Mouse (Mus musculus): ENCODE results near the gene Tecta.
A peak's percentile ranks its signal among the peaks of the same experiment; 100 is the strongest.

Tecta gene

DNA sequence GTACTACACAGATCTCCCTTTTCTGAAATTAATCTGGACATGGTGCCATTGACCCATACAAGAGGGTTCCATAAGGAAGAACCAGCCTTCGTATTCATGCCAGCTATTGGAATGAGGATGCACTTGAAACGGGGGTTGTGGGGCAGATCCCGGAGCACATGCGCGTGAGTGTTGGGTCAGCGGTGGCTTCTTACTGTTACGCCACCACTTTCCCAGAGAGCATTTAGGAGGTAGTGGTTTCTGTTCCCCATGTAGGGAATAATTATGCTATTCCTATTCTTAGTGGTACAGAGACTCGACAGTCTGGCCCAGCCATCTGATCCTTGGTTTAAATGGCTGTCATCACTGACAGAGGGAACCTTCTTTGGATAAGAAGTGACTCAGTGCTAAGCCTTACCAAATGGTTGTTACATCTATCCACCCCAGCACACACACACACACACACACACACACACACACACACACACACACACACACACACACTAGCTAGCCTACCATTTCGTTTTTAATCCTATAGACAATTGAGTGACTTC lies 81.2 kb downstream of the Tecta start:
- no peak for DNase-seq (ENCODE audit: low read depth)

DNA sequence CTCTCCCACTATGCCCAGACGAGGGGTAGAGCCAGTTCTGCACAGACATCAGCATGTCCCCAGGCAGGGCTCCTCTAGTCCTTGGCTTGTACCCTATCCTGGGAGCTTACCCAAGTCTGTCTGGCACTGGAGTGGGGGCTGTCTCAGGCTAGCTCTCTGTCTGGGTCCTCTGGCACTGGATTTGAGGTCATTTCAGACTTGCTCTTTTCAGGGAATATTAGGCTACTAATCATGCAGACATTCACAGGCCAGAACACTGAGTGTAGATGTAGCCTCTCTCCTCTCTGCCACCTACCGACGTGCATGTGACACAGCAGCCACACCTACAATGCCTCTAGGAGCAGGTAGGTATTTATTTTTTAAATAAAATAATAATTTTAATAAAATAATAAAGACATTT lies 82.4 kb downstream of the Tecta start:
- no peak for DNase-seq (ENCODE audit: low read depth)

DNA sequence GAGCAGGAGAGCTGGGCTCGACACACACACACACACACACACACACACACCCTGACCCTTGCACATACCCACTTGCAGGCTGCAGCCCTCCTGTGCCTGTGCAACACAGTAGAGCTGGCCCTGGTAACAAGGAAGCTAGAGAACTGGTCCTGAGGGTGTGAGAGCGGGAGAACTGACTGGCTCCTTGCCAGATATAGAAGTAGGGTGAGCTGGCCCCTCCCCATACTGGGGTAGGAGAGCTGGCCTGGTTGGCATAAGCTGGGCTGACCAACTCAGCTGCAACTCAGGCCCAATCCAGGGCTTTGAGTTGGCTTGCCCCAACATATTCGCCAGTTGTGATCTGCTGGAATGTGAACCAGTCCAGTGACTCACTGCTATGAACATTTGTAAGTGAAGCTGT lies 83.9 kb downstream of the Tecta start:
- no peak for DNase-seq (ENCODE audit: low read depth)

DNA sequence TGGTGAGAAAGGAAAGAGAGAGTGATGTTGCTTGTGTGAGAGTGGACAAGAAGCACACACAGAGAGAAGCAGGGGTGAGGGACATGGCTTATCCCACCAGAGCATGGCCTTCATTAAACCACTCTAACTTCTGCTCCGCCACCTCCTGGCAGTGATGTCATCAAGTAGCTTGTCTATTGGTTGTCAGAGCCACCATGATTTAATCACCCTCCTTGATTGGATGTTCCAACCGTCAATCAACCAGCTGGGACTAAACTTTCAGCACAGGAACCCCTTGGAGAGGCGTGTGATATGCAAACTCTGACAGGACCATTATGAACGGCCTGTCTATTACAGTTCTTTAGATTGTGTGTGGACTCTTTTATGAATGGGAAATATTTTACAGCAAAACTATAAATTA lies 84.8 kb downstream of the Tecta start:
- DNase-seq (ENCODE audit: low read depth): peak; percentile 34

DNA sequence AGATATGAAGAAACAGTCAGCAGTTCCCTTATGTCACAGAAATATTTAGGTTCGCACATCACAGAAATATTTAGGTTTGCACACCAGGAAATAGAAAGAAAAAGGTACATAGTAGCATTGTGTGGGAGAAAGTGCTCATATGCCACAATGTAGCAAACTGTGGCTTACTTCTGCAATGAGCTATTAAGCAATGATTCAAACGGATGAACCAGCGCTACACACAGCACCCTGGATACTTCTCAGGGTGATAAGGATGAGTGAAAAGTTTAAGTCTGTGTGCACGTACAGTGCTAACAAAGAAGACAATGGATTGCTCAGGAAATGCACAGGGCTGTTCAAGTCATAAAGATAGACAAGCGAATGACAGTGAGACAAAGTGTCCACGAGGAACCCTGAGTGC lies 85.3 kb downstream of the Tecta start:
- DNase-seq (ENCODE audit: low read depth): no peak

DNA sequence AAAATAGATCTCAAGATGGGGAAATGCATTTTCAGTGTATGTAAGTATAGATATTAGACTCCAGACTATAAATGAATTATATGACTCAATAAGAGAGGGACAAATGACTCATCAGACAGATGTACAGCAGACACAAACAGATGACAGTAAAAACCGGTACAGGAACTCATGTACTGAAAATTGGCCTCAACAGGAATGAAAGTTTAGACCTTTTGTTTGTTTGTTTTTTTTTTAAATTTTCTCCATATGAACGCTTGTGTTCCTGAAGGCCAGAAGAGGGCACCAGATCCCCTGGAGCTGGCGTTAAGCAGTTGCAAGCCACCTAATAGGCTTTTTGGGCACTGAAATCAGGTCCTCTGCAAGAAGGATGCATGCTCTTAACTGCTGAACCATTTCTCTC lies 85.9 kb downstream of the Tecta start:
- DNase-seq (ENCODE audit: low read depth): no peak

DNA sequence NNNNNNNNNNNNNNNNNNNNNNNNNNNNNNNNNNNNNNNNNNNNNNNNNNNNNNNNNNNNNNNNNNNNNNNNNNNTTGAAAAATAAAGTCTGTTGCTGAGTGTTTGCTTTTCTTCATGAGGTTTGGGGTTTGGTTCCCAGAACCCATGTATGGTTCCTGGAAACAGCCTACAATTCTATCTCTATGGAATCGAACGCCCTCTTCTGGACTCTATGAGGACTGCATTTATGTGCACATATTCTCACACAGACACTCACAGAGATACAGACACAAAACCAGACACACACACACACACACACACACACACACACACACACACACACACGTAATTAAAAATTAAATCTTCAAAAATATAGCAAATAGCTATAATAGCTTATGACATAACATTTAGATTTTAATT lies 88.4 kb downstream of the Tecta start:
- no peak for DNase-seq (ENCODE audit: low read depth)

DNA sequence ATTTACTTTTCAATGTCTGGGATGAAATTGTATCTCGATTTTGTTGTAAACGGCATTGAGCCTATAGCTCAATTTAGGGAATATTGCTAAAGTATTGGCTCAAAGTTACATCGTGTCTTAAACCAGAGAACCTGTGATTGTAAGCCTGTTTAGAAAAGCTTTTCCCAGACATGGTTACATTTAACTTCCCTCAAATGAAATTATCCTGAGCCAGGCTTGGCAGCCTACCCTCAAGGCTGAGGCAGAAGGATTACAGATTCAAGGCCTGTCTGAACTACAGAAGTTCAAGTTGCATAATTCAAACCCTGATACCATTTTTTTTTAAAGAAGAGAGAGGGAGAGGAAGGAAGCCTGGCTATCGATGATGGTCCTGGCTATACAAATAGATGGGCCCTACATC lies 95.8 kb downstream of the Tecta start:
- DNase-seq (ENCODE audit: low read depth): no peak

DNA sequence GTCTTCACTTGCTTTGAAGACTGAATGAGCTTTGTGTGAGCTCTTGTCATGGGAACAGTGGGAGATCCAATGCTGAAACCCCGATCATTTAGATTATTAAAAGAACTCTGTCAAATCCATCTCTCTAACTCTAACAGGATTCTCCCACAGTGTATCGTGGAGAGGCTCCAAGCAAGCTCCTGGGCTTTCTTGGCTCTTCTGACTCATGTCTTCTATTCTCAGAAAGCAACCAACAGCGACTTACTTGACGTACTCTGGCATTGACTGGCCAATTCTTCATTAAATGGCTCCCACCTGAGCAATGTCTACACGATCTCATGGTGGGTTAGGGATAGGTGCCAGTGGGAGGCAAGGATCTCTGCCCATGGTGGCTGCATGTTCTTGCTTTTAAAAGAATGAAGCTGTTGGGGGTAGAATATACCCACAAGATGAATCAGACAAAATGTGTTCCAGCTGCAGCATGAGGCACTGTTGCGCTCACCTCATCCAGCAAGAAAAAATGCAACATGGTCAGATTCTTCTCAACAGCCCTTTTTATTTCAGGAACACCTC lies 98.6 kb downstream of the Tecta start:
- no peak for DNase-seq (ENCODE audit: low read depth)

DNA sequence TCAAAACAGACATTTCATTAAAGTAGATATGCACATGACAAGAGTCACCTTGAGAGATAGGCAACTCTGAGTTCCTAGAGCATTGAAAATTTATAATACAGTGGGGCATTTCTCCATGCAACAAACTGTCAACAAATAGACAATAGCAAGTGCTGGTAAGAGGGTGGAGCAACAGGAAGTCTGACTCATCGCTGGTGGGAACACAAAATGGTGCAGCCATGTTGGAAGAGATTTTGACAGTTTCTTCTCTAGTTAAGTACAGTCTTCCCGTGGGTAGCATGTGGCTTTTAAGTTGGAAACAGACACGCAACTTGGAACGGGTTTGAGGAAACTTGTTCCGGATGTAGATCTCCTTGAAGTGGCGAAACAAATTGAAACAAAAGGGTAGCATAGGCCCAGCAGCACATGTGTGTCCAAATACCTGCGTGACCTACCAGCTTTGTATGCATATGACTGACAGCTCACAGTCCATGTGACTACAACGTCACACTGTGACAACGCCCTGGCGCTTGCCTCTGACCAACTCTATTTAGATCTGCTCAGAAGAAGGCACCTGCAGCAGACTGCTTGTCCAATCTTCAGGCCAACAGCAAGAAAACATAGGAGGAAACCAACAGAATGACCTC lies 103.3 kb downstream of the Tecta start:
- no peak for DNase-seq (ENCODE audit: low read depth)

DNA sequence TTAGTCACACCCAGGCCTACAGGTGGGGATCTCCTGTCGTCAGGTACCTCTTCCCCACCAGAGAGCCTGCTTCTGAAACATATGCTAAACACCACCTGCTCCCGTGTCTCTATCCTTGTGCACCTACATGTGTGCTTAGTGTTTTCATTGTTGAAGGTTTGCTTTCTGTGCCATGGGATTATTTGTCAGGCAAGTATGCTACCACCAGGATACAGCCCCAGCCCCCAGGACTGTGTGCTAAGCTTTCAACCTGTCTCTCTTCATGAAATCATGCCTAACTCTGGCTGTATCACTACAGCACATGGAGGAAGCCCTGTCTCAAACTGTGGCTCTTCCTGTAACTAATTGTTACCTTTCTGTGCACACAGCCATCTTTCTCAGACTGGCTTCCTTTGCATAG lies 105.6 kb downstream of the Tecta start:
- DNase-seq (ENCODE audit: low read depth): no peak

DNA sequence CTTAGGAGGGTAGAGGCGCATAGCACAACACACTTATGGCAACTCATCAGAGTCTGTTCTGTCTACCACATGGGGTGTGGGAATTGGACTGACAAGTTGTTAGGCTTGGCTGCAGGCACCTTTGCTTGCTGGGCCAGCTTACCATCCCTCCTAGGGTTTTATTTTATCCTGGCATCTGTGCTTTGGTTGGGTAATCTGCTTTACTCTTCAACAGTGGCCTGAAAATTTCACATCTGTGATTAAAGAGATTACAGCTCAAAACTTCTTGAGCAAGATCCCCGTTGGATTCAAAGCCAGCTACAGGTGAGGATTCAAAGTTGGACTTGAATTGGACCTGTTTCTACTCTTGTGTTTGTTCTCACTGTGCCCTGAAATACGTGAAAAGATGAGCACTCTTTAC lies 106.1 kb downstream of the Tecta start:
- DNase-seq (ENCODE audit: low read depth): no peak

DNA sequence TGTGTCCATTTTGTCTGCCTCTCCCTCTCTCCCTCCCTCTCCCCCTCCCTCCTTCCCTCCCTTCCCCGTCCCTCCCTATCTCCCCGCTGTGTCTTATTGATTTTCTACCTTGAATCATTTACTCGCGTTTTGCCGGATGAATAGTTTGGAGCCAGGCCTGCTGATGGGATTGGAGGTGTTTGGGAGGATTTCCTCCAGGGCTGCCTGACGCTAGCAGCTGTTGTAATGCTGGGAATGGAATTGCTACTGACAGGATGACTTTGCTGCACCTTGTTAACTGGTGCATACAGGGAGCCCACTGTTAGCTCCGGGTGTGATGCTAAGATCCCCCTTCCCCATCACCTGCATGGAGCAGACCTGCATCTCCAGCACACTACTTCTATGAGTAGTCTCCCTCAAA lies 106.7 kb downstream of the Tecta start:
- no peak for DNase-seq (ENCODE audit: low read depth)

DNA sequence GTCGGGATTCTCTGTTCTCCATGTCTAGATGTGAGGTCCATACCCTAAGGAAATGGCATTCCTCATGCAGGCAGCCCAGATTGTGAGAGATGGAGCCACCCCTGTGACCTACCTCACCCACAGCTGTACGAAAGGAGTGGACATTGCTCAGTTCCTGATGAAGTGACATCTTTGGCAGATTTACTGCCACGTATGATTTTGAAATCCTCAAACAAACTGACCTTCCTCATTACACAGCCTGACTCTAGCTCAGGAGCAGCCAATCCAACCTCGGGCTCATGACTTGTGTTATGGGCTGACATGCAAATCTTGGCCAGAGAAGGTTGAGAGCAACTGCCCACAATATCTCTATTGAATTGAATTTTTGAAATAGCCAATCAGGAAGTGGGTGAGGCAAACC lies 120.1 kb downstream of the Tecta start:
- DNase-seq (ENCODE audit: low read depth): no peak
